Mouse (Mus musculus) adrenal gland, postnatal 25 days (tissue): ENCODE data around the gene Il3ra. TPM values are rescaled to one million over a fixed set of nuclear protein-coding genes. Genes with fewer than 3 reads are reported as not detected.

Source experiments
- DNase-seq: peaks from one replicate; pipeline ENCODE4 v3.0.0; 2021; ENCODE audit warnings: mixed read lengths
- long read RNA-seq: library from polyadenylated mRNA; stranded (forward); transcript quantifications from one replicate; pipeline ENCODE4 v2.0.0, GENCODE M21; 2021
- total RNA-seq: library from RNA; stranded (reverse); gene quantifications from 2 replicates; pipeline ENCODE4 v1.2.3, GENCODE M21; 2021

Il3ra gene
- total RNA-seq = 12.7 and 16.0 TPM in 2 replicates
- long read RNA-seq, partial matches to known transcripts = 0 of 3 reads
- long read RNA-seq, other reads (novel, unspliced or antisense) = 2 of 3 reads

GRCm38 (mm10) chr14:14345948-14346812 lies at the start of gene Il3ra:
Il3ra (plus strand) TSS chr14:14346275.
- DNase-seq = peak; percentile 74

- no peak for DNase-seq
Observed at GRCm38 (mm10) chr14:14308938-14309337, 37.1 kb upstream of the Il3ra start.

- DNase-seq = no peak
Observed at GRCm38 (mm10) chr14:14309416-14309815, 36.7 kb upstream of the Il3ra start.

- no peak for DNase-seq
Observed at GRCm38 (mm10) chr14:14322528-14322927, 23.5 kb upstream of the Il3ra start, which contains the start of gene Olfr31. Olfr31 (plus strand) TSS chr14:14322828.

GRCm38 (mm10) chr14:14345113-14345871 lies 783 bp upstream of the Il3ra start:
- DNase-seq = peak; percentile 90

- no peak for DNase-seq
Observed at GRCm38 (mm10) chr14:14346813-14347100, 682 bp downstream of the Il3ra start.

- no peak for DNase-seq
Observed at GRCm38 (mm10) chr14:14347151-14347835, 1.2 kb downstream of the Il3ra start.

GRCm38 (mm10) chr14:14347836-14348621 lies 2.0 kb downstream of the Il3ra start:
- no peak for DNase-seq

- DNase-seq = no peak
Observed at GRCm38 (mm10) chr14:14348674-14349401, 2.8 kb downstream of the Il3ra start.

- DNase-seq = no peak
Observed at GRCm38 (mm10) chr14:14349485-14350262, 3.6 kb downstream of the Il3ra start.

- no peak for DNase-seq
Observed at GRCm38 (mm10) chr14:14350263-14351147, 4.4 kb downstream of the Il3ra start.

GRCm38 (mm10) chr14:14351148-14351455 lies 5.0 kb downstream of the Il3ra start:
- no peak for DNase-seq

GRCm38 (mm10) chr14:14351721-14352590 lies 5.9 kb downstream of the Il3ra start:
- DNase-seq = no peak

- DNase-seq = no peak
Observed at GRCm38 (mm10) chr14:14352606-14353005, 6.5 kb downstream of the Il3ra start.

- DNase-seq = no peak
Observed at GRCm38 (mm10) chr14:14353081-14353732, 7.1 kb downstream of the Il3ra start.

- DNase-seq = no peak
Observed at GRCm38 (mm10) chr14:14353740-14354510, 7.8 kb downstream of the Il3ra start.
